Mouse (Mus musculus) gastrocnemius, postnatal 36 days (tissue): ENCODE data around the gene Rab33a. TPM values are rescaled to one million over a fixed set of nuclear protein-coding genes. Genes with fewer than 3 reads are reported as not detected.

Experiments
- DNase-seq, 2 experiments: peaks; one replicate each; pipeline ENCODE4 v3.0.0; 2022
- intact Hi-C: fragments of 180-260 bp; cut with DNase I; formaldehyde crosslinking; loops from one replicate; pipeline ENCODE4 v1.15.1; 2025
- long read RNA-seq, 2 experiments: library from polyadenylated mRNA; stranded (forward); transcript quantifications; one replicate each; pipeline ENCODE4 v2.0.0; 2021
- total RNA-seq, 2 experiments: library from RNA; stranded (reverse); gene quantifications; 2 replicates each; pipeline ENCODE4 v1.2.3; 2021

Rab33a gene
- not detected for total RNA-seq
- long read RNA-seq, experiment 1, result 0 reads
- long read RNA-seq, experiment 2, result 0 reads

DNA sequence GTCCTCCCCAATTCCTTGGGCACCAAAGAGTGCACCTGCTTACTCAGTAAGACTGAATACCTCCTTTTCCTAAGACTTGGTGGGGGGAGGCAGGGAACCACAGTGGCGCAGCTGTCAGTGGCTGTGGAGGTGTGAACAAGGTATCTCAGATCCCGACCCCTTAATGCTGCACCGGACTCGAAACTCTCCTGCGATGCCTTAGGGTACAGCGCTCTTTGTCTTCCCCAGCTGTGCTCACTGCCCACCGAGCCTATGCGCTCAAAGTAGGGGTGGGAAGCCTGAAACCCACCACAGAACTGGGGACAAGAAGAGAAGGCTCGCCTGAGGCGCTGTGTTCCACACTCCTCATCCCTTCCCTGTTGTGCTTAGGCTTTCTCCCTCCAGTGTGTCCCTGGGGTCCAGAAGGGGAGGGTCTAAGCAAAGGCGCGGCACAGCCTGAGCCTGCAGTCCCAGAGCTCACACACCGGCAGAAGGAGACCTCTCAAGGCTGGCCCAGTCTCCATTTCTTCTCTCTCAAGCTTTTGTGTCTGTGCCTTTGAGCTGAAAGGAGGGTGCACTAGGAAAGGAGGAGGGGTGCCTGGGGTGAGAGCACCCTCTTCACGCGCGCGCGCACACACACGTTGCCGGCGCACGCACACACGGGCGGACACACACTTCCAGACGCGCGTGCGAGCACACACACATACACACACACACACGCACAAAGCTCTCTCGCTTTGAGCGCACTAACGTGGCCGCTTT, at the start of gene Rab33a:
Rab33a (plus strand) TSS at position 478 of the 741 bp plus-strand sequence.
- no peak for DNase-seq
- intact Hi-C loops, result no loop called here

DNA sequence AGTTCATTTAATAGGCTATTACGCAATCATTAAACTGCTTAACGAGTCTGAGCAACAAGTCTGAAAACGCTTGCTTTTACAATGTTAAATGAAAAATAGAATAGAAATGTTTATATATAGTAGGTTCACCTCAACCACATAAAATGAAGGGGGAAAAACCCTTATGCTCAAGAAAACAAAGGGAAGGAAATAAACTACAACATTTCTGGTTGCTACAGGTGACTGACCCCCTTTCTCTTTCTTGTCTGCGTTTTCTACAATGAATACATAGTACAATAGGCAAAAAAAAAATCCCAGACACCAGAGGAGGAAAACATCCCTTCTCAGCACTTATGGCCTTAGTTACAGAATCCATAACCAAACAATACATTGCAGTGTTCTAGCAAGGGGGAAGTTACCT, 38.0 kb upstream of the Rab33a start:
- intact Hi-C loops, result no loop called here
- DNase-seq, result no peak

DNA sequence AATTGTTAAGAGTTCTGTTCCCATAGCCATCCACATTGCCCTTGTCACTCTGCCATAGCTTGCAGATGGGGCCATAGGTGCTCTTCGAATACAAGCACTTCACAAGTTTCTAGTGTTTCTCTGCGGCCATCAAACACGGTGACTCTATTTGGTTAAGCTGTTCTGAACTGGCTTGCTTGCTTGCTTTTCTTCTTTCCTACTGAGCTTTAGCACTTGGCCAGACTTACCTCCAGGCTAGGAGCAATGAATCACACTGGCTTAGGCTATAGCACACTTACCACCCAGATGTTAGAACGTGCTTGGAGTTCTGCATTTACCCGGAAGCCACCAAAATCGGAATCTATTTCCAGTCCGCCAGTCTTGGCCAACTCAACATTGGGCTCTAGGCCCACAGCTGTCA, 37.4 kb upstream of the Rab33a start:
- DNase-seq, result no peak
- intact Hi-C loops, result no loop called here

- no peak for DNase-seq
- intact Hi-C loops, result no loop called here
Observed at GRCm38 (mm10) chrX:48493763-48494162, 25.3 kb upstream of the Rab33a start.

- peak; percentile 81 to 90 for DNase-seq
- intact Hi-C loops, result no loop called here
Observed at GRCm38 (mm10) chrX:48513166-48513807, 5.8 kb upstream of the Rab33a start, which contains the start of gene Aifm1. Aifm1 (minus strand) TSS chrX:48513563.

DNA sequence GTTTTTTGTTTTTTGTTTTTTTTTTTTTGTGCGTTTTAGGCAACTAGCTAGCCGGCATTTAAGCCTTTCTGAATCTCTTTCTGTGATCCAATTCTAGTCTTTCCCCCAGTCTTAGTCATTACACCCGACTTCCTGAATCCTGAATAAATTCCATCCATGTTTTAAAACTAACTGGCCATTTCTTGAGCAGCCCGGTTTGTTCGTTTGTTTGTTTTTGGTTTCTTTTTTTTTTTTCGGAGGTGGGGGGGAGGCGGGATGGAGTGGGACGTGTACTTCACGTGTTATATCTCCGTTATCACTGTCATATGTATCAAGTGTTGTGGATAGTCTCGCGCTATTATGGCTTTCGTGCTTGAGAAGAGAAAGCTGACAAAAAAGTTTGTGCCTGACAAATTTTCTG, 5.3 kb upstream of the Rab33a start:
- DNase-seq, result no peak
- intact Hi-C loops, result no loop called here

- intact Hi-C loops, result no loop called here
- DNase-seq, result no peak
Observed at GRCm38 (mm10) chrX:48518211-48518807, 776 bp upstream of the Rab33a start.

GRCm38 (mm10) chrX:48519549-48520085, 532 bp downstream of the Rab33a start:
- intact Hi-C loops, result no loop called here
- no peak for DNase-seq

GRCm38 (mm10) chrX:48521651-48522050, 2.6 kb downstream of the Rab33a start:
- intact Hi-C loops, result no loop called here
- no peak for DNase-seq

- no peak for DNase-seq
- intact Hi-C loops, result no loop called here
Observed at GRCm38 (mm10) chrX:48523512-48523911, 4.4 kb downstream of the Rab33a start.

DNA sequence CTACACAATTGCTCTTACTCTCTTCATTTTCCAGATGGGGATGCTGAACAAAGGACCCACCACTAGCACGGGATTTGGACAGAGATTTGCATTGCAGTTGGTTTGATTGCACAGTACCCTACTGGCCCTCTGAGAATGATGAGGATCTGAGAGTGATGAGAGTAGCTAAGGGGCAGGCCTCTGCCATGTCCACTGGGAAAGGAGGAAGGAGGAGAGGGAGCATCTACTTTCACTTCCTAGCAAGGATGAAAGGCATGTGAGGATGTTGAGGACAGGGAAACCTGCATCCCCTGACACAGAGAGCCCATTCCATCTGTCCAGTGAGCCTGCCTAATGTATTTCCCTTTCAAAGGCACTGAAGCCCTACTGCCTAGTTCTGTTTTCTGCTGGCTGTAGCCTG, 6.2 kb downstream of the Rab33a start:
- intact Hi-C loops, result no loop called here
- DNase-seq, result no peak

- intact Hi-C loops, result no loop called here
Observed at GRCm38 (mm10) chrX:48525866-48526265, 6.8 kb downstream of the Rab33a start.

GRCm38 (mm10) chrX:48526435-48526834, 7.3 kb downstream of the Rab33a start:
- no peak for DNase-seq
- intact Hi-C loops, result no loop called here

More at GRCm38 (mm10) chrX:48525866-48526265, 6.8 kb downstream of the Rab33a start:
- DNase-seq, result no peak

DNA sequence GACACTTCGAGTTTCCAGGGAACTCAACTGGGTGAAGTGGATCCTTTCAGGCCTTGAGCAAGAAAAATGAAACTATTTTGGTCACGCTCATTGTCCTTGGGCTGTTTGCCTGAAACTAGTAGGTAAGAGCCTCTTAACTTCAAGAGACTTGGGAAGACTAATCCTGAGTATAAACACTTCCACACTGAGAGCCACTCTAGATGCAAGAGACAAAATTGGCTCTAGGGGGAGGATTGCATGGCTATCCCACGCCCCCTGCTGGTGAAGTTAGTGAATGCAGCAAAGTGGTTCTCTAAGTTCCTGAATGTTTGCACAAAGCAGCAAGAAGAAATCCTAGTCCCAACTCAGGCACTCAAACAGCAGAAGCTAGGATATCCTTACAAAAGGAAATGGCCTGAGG, 13.1 kb downstream of the Rab33a start:
- peak; percentile 41 to 46 for DNase-seq
- intact Hi-C loops, result loop anchor here (5.0 kb wide), 2 partner anchors 110 to 540 kb away; no protein-coding TSS in a partner anchor

Other genes with a start within 250 kb of the Rab33a start
- 1 to 10 TPM; 6.8 to 7.2 TPM for gene Bcorl1, start 177.9 kb upstream of the Rab33a start, total RNA-seq
- gene Elf4, start 56.2 kb upstream of the Rab33a start, total RNA-seq, result 1 to 10 TPM; 1.9 to 2.0 TPM
- gene Aifm1, start 5.7 kb upstream of the Rab33a start, total RNA-seq, result 10 to 100 TPM; 39.0 to 44.7 TPM
- gene Zfp280c, start 75.2 kb downstream of the Rab33a start, total RNA-seq, result 1 to 10 TPM; 4.2 to 5.1 TPM
- 1 to 10 TPM in 1 of 2 experiments, under 1 TPM in 1; 0.99 to 1.4 TPM for gene Slc25a14, start 104.1 kb downstream of the Rab33a start, total RNA-seq
- not detected for gene Gpr119, start 155.2 kb downstream of the Rab33a start, total RNA-seq
- 1 to 10 TPM in 1 of 2 experiments, under 1 TPM in 1; 0.87 to 1.1 TPM for gene Rbmx2, start 175.7 kb downstream of the Rab33a start, total RNA-seq